Mouse (Mus musculus): ENCODE data around the gene Chd6. TPM values are rescaled to one million over a fixed set of nuclear protein-coding genes. Genes with fewer than 3 reads are reported as not detected.

Chd6 gene
- polyA plus RNA-seq, 1 experiment from 2014 or later, result 31.0 TPM

DNA sequence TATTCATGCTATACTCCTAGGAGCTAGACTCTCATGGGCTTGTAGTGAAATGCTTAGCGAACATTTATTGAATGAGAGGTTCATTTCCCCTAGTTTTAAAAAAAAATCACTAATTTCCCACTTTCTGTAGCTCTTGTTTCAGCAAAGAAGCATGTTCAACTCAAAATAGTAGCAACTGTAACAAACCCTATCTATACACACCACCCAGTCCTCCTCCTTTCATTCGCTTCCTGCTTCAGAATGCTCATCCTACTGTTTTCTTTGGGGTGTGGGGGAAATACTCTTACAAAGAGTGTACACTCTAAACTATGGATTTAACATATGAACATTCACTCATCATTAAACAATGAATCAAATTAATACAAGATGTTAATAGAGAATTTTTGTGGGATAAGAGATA, 43.3 kb downstream of the Chd6 start:
- H3K36me3 ChIP-seq, result peaks cover 10% of the 10 kb centered on the region; the same call in 1 of the 2 replicates
- no peak overlapping the region for H3K9ac ChIP-seq
- peaks cover 7% of the 10 kb centered on the region for H3K4me1 ChIP-seq
- WGBS, result 85% methylated on average over 2 of the region's 2 CpGs
- no peaks in the 10 kb centered on the region for H3K27me3 ChIP-seq
- H3K4me2 ChIP-seq (replicated peaks), result no peak overlapping the region
- no peaks in the 10 kb centered on the region for H3K9me3 ChIP-seq (replicated peaks)
- no peak for ATAC-seq (ENCODE audit: insufficient number of reproducible peaks, low FRiP score, low TSS enrichment, low read depth)
- H3K27ac ChIP-seq (replicated peaks), result no peak overlapping the region
- H3K4me3 ChIP-seq (replicated peaks), result no peak overlapping the region

DNA sequence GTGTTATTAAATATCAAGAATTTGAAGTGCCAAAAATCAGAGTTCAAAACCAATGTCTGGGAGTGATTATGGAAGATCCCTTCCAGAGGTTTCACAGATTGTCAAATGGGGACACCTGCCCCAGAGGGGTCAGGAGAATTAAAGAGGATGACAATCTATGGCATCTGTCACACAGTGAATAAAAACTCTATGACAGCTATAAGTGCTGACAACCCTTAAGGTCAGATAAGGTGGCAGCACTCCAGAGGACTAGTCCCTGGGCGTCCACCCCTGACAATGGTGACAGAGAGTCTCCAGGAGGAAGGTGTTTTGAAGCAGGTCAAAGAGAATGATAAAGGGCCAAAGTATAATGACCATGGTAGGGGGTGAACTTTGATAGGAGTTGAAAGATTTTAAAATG, 44.0 kb downstream of the Chd6 start:
- no peaks in the 10 kb centered on the region for H3K9me3 ChIP-seq (replicated peaks)
- 68% methylated on average over 1 of the region's 1 CpGs for WGBS
- no peak overlapping the region for H3K9ac ChIP-seq
- H3K4me3 ChIP-seq (replicated peaks), result no peak overlapping the region
- H3K4me2 ChIP-seq (replicated peaks), result no peak overlapping the region
- no peak for ATAC-seq (ENCODE audit: insufficient number of reproducible peaks, low FRiP score, low TSS enrichment, low read depth)
- no peak overlapping the region for H3K27ac ChIP-seq (replicated peaks)
- H3K27me3 ChIP-seq, result no peaks in the 10 kb centered on the region
- peaks cover 10% of the 10 kb centered on the region; the same call in 1 of the 2 replicates for H3K36me3 ChIP-seq
- peaks cover 7% of the 10 kb centered on the region for H3K4me1 ChIP-seq

DNA sequence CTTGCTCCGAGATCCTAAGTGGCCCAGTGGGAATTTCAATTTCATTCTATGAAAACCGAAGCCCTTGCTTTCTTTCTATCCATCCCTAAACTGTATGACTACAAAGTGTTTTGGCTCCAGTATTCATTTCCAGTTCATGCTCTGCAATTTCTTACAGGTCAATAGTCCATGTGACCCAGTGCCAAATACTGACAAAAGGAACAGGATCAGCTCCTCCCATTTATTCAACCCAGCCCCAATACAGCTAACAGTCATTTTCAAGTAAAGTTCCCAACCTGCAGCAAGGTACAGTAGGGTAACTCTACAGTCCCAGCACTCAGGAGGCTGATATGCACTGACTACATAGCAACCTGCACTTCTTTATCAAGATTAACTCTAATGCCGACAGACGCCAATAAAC, 50.0 kb downstream of the Chd6 start:
- H3K4me2 ChIP-seq (replicated peaks), result no peak overlapping the region
- no peaks in the 10 kb centered on the region for H3K27me3 ChIP-seq
- 0 out of 2 replicates have a peak, but pooled peaks cover 4% of the 10 kb centered on the region for H3K36me3 ChIP-seq
- no peak overlapping the region for H3K9ac ChIP-seq
- ATAC-seq (ENCODE audit: insufficient number of reproducible peaks, low FRiP score, low TSS enrichment, low read depth), result no peak
- H3K4me1 ChIP-seq, result no peaks in the 10 kb centered on the region
- H3K4me3 ChIP-seq (replicated peaks), result no peak overlapping the region
- H3K27ac ChIP-seq (replicated peaks), result no peak overlapping the region
- 78% methylated on average over 4 of the region's 4 CpGs for WGBS
- no peaks in the 10 kb centered on the region for H3K9me3 ChIP-seq (replicated peaks)

DNA sequence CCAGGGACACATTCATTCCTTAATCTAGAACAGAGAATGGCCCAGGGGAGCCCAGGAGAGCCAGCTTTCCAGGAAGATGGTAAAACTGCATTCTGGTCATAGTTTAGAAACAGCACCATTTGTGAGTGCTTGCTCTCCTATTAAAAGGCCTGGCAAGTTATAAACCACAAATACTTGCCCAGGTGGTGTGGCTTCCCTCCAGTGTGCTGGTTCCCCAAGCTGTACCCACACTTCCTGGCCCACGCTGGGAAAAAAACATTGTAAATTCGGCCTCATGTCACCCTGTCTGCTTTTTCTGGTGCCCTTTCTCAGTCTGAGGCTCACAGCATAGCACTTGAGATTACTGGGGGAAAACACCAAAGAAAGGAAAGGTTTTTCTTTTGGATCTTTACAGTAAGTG, 55.1 kb downstream of the Chd6 start:
- Histone ChIP-seq H3K36me3 (peaks cover 20% of the 10 kb centered on the region; the same call in 1 of the 2 replicates), H3K27ac (replicated peaks) (no peak overlapping the region), H3K27me3 (no peaks in the 10 kb centered on the region), H3K4me2 (replicated peaks) (no peak overlapping the region), H3K4me1 (no peaks in the 10 kb centered on the region), H3K4me3 (replicated peaks) (no peak overlapping the region), H3K9ac (no peak overlapping the region), H3K9me3 (replicated peaks) (no peaks in the 10 kb centered on the region)
- WGBS, result 72% methylated on average over 2 of the region's 2 CpGs
- no peak for ATAC-seq (ENCODE audit: insufficient number of reproducible peaks, low FRiP score, low TSS enrichment, low read depth)

DNA sequence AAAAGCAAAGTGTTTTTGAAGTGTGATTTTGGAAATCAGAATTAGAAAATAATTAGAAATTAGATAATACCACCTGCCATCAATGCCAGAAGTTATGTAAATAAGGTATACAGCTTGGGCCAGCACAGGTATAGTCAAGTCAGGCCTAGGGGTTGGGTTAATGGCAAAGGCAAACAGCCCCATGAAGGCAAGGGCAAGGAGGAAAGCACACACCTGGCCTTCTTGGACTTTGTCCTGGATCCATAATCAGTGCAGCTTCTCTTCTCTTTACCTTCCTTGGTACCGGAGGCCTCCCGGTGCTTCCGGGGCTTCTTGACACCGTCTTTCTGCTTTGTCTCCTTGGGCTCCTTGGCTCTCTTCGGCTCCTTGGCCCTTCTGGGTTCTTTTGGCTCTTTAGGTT, 56.7 kb downstream of the Chd6 start:
- H3K4me3 ChIP-seq (replicated peaks), result no peak overlapping the region
- H3K9me3 ChIP-seq (replicated peaks), result no peaks in the 10 kb centered on the region
- no peaks in the 10 kb centered on the region for H3K4me1 ChIP-seq
- WGBS, result 90% methylated on average over 5 of the region's 5 CpGs
- ATAC-seq (ENCODE audit: insufficient number of reproducible peaks, low FRiP score, low TSS enrichment, low read depth), result no peak
- H3K27ac ChIP-seq (replicated peaks), result no peak overlapping the region
- no peaks in the 10 kb centered on the region for H3K27me3 ChIP-seq
- no peak overlapping the region for H3K9ac ChIP-seq
- peaks cover 22% of the 10 kb centered on the region; the same call in 1 of the 2 replicates for H3K36me3 ChIP-seq
- no peak overlapping the region for H3K4me2 ChIP-seq (replicated peaks)

DNA sequence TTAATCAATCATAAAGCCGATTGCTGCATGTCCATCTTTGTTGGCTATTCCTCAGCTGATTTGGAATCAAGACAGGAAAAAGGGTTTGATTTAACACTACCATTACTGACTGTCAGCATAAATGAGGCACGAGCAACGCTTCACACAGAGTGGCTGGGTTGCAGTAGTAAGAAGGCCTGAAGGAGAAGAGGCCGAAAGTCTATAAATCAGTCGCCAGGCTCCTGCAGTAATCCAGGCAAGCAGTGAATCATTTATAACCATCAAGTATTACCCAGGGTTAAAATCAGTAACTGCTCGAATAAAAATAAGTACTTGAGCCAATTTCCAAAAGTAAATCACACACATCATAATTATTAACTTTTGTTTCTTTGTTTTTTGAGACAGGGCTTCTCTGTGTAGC, 59.4 kb downstream of the Chd6 start:
- H3K9me3 ChIP-seq (replicated peaks), result no peaks in the 10 kb centered on the region
- no peaks in the 10 kb centered on the region for H3K27me3 ChIP-seq
- no peak overlapping the region for H3K9ac ChIP-seq
- H3K27ac ChIP-seq (replicated peaks), result no peak overlapping the region
- peaks cover 37% of the 10 kb centered on the region for H3K36me3 ChIP-seq
- no peak overlapping the region for H3K4me3 ChIP-seq (replicated peaks)
- ATAC-seq (ENCODE audit: insufficient number of reproducible peaks, low FRiP score, low TSS enrichment, low read depth), result no peak
- WGBS, result 78% methylated on average over 6 of the region's 6 CpGs
- H3K4me1 ChIP-seq, result no peaks in the 10 kb centered on the region
- no peak overlapping the region for H3K4me2 ChIP-seq (replicated peaks)

DNA sequence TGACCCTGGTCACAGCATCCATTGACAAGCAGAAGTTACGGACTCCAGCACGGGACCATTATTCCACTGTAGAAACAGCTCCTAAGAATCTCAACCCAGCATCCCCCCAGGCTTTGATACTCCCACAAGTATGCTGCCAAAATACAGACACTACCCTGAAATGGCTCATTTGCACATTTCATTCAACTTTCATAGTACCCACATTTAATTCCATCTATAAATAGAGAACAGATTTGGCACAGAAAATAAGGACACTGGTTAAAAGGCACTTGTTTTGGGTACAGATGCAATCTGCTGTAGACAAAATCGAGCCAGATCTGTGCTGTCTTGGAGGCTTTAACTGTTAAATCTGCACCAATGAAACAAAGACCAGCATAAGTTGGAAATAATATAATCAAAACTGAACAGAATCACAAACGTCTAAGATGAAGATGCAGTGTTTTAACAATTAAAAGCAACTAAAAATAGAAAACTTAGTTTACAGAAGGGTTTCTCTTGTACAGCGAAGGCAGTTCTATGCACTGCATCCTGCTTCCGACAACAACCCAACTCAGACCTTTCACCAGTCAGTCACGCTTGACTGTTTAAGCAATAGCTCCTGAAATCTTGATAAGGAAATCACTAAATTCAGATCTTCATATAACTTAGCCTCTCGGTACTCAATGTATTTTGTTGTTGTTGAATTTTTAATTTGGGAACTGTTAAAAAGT, 64.2 kb downstream of the Chd6 start:
- H3K4me2 ChIP-seq (replicated peaks), result no peak overlapping the region
- H3K27ac ChIP-seq (replicated peaks), result no peak overlapping the region
- peaks cover 40% of the 10 kb centered on the region for H3K36me3 ChIP-seq
- H3K4me3 ChIP-seq (replicated peaks), result no peak overlapping the region
- no peaks in the 10 kb centered on the region for H3K4me1 ChIP-seq
- H3K9ac ChIP-seq, result no peak overlapping the region
- no peak for ATAC-seq (ENCODE audit: insufficient number of reproducible peaks, low FRiP score, low TSS enrichment, low read depth)
- 74% methylated on average over 8 of the region's 8 CpGs for WGBS
- no peaks in the 10 kb centered on the region for H3K9me3 ChIP-seq (replicated peaks)
- no peaks in the 10 kb centered on the region for H3K27me3 ChIP-seq

DNA sequence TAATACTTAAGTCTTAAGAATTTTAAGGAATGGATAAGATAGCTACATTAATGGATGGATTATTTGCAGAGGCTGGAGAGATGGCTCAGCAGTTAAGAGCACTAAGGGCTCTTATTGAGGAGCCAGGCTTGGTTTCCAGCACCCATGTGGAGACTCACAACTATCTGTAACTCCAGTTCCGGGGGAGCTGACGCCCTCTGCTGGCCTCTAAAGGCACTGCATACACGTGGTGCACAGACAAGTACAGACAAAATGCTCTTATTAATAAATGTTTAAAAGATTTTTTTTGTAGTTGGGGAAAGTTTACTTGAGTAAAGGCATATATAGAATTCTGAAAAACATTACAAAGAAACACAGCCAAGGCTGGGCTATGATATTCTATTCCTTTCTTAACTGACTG, 66.0 kb downstream of the Chd6 start:
- H3K27me3 ChIP-seq, result no peaks in the 10 kb centered on the region
- no peaks in the 10 kb centered on the region for H3K9me3 ChIP-seq (replicated peaks)
- peaks cover 58% of the 10 kb centered on the region for H3K36me3 ChIP-seq
- H3K4me1 ChIP-seq, result no peaks in the 10 kb centered on the region
- no peak overlapping the region for H3K4me2 ChIP-seq (replicated peaks)
- H3K9ac ChIP-seq, result no peak overlapping the region
- no peak overlapping the region for H3K27ac ChIP-seq (replicated peaks)
- no peak for ATAC-seq (ENCODE audit: insufficient number of reproducible peaks, low FRiP score, low TSS enrichment, low read depth)
- no peak overlapping the region for H3K4me3 ChIP-seq (replicated peaks)
- WGBS, result 70% methylated on average over 3 of the region's 3 CpGs

DNA sequence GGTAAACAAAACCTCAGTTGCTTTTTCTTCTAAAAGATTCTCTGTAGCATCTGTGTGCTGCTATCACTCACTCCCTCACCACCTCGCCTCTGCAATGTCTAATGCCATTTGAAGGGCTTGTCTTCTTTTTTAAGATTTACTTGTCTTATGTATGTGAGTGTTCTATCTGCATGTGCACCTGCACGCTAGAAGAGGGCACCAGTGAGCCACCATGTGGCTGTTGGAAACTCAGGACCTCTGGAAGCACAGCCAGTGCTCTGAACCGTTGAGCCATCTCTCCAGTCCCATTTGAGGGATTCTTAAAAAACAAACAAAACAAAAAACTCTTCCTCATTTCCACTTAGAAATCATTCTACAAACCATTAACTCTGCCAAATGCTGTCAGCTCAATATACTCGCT, 68.1 kb downstream of the Chd6 start:
- Histone ChIP-seq H3K9me3 (replicated peaks) (no peaks in the 10 kb centered on the region), H3K27me3 (no peaks in the 10 kb centered on the region), H3K4me3 (replicated peaks) (no peak overlapping the region), H3K36me3 (peaks cover 58% of the 10 kb centered on the region), H3K9ac (no peak overlapping the region), H3K4me1 (no peaks in the 10 kb centered on the region), H3K4me2 (replicated peaks) (no peak overlapping the region), H3K27ac (replicated peaks) (no peak overlapping the region)
- 84% methylated on average over 4 of the region's 4 CpGs for WGBS
- ATAC-seq (ENCODE audit: insufficient number of reproducible peaks, low FRiP score, low TSS enrichment, low read depth), result no peak

DNA sequence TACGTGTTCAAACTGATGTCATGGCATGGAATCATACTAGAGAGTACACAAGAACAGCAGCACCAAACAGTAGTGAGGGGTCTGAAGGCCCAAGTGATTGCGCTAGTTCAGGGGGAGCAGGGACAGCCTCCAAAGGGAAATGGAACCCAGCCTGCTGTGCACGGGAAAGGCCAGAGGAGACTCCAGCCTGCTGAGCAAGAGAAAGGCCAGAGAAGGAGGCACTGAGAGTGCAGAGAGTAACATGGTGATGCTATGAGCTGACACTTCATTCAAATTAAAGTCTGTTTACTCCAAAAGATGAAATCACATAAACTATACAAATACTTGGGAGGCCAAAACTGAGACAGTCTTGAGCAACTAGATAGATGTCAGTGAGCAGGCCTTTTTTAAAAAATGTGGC, 71.1 kb downstream of the Chd6 start:
- Histone ChIP-seq H3K9me3 (replicated peaks) (no peaks in the 10 kb centered on the region), H3K27me3 (no peaks in the 10 kb centered on the region), H3K4me2 (replicated peaks) (no peak overlapping the region), H3K36me3 (peaks cover 54% of the 10 kb centered on the region), H3K9ac (no peak overlapping the region), H3K4me1 (no peaks in the 10 kb centered on the region), H3K4me3 (replicated peaks) (no peak overlapping the region), H3K27ac (replicated peaks) (no peak overlapping the region)
- no peak for ATAC-seq (ENCODE audit: insufficient number of reproducible peaks, low FRiP score, low TSS enrichment, low read depth)
- 90% methylated on average over 3 of the region's 3 CpGs for WGBS

DNA sequence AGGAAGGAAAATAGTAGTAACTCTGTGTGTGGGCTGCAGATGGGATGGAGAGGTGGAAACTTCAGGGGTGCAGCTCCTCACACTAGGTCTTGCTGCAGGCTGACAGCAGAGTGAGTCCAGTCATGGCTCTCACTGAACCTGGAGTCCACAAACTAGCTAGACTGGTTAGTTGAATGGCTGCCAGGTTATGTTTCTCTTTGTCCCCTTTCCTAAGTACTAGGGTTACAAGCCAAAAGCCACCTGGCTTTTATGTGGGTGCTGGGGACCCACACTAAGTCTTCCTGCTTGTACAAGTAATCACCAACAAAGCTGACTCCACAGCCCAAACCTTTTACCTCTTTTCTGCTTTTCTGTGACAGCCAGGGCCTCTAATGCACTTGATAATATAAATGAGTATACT, 75.7 kb downstream of the Chd6 start:
- H3K27me3 ChIP-seq, result no peaks in the 10 kb centered on the region
- H3K9ac ChIP-seq, result no peak overlapping the region
- ATAC-seq (ENCODE audit: insufficient number of reproducible peaks, low FRiP score, low TSS enrichment, low read depth), result no peak
- H3K4me3 ChIP-seq (replicated peaks), result no peak overlapping the region
- no peaks in the 10 kb centered on the region for H3K9me3 ChIP-seq (replicated peaks)
- no peak overlapping the region for H3K4me2 ChIP-seq (replicated peaks)
- peaks cover 39% of the 10 kb centered on the region for H3K36me3 ChIP-seq
- H3K27ac ChIP-seq (replicated peaks), result no peak overlapping the region
- no peaks in the 10 kb centered on the region for H3K4me1 ChIP-seq

DNA sequence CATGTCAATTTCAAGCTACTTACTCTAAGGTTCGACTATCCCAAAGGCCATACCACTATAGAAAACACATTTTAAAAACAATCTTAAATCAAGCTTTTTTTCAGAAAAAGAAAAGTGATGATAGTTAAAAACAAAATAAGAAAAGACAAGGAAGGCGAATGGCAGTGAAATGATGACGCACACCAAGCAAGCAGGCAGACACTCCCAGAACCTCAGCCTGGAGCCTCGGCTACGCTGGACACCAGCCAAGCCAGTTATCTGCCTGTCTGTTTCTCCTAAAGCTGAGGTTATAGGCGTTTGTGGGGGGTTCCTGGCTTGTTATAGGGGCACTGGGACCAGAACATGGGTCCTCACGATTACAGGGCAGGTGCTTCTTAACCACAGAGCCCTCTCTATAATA, 76.5 kb downstream of the Chd6 start:
- no peaks in the 10 kb centered on the region for H3K9me3 ChIP-seq (replicated peaks)
- no peak overlapping the region for H3K4me2 ChIP-seq (replicated peaks)
- no peak for ATAC-seq (ENCODE audit: insufficient number of reproducible peaks, low FRiP score, low TSS enrichment, low read depth)
- peaks cover 38% of the 10 kb centered on the region for H3K36me3 ChIP-seq
- no peaks in the 10 kb centered on the region for H3K27me3 ChIP-seq
- no peak overlapping the region for H3K4me3 ChIP-seq (replicated peaks)
- WGBS, result 71% methylated on average over 7 of the region's 7 CpGs
- H3K4me1 ChIP-seq, result no peaks in the 10 kb centered on the region
- H3K27ac ChIP-seq (replicated peaks), result no peak overlapping the region
- no peak overlapping the region for H3K9ac ChIP-seq
